Comparison of ENCODE assay signal across 34 mouse cellular contexts in genomic region chr1:192693644-192694043, GRCm38 (mm10).
"Had no signal": no experiment of that assay in that cellular context is flagged by ENCODE, and none has a peak within 500 bp of the region (broad histone marks: within the 10 kb centered on the region; RNA-seq: fewer than 3 reads in every experiment).

No protein-coding gene starts in this region.

- H3K27me3 ChIP-seq: heart, embryonic 12.5 days; heart, embryonic 13.5 days; heart, embryonic 15.5 days; hindbrain, embryonic 12.5 days; hindbrain, embryonic 13.5 days; hindbrain, embryonic 15.5 days; intestine, embryonic 15.5 days; kidney, embryonic 15.5 days had no signal

- H3K36me3 ChIP-seq: heart, embryonic 12.5 days; heart, embryonic 13.5 days; heart, embryonic 15.5 days; hindbrain, embryonic 10.5 days; hindbrain, embryonic 12.5 days; hindbrain, embryonic 13.5 days; hindbrain, embryonic 15.5 days; intestine, embryonic 15.5 days; kidney, embryonic 15.5 days had no signal

- H3K4me3 ChIP-seq: heart, embryonic 12.5 days; heart, embryonic 13.5 days; heart, embryonic 15.5 days; hindbrain, embryonic 10.5 days; hindbrain, embryonic 12.5 days; hindbrain, embryonic 13.5 days; hindbrain, embryonic 15.5 days; intestine, embryonic 15.5 days; kidney, embryonic 15.5 days; layer of hippocampus, adult 2 months; left cerebral cortex, adult 2 months had no signal

- H3K4me1 ChIP-seq: heart, embryonic 12.5 days; heart, embryonic 13.5 days; hindbrain, embryonic 15.5 days; intestine, embryonic 15.5 days had no signal

- H3K4me2 ChIP-seq: heart, embryonic 12.5 days; heart, embryonic 13.5 days; heart, embryonic 15.5 days; hindbrain, embryonic 12.5 days; hindbrain, embryonic 13.5 days; hindbrain, embryonic 14.5 days; hindbrain, embryonic 15.5 days; intestine, embryonic 15.5 days; kidney, embryonic 15.5 days had no signal

- H3K27ac ChIP-seq: heart, embryonic 13.5 days; heart, embryonic 15.5 days; hindbrain, embryonic 10.5 days; hindbrain, embryonic 12.5 days; hindbrain, embryonic 13.5 days; hindbrain, embryonic 14.5 days; hindbrain, embryonic 15.5 days; hindbrain, postnatal 0 days; intestine, embryonic 15.5 days; kidney, embryonic 15.5 days; kidney, postnatal 0 days; layer of hippocampus, adult 2 months; left cerebral cortex, adult 2 months had no signal

- ATAC-seq: hindbrain, embryonic 16.5 days; hindbrain, postnatal 0 days; inflammation-experienced regulatory T-cells, adult 6 months; intestine, embryonic 15.5 days; intestine, embryonic 16.5 days; intestine, postnatal 0 days had no signal

- H3K9me3 ChIP-seq: heart, embryonic 13.5 days; heart, embryonic 15.5 days; hindbrain, embryonic 10.5 days; hindbrain, embryonic 12.5 days; hindbrain, embryonic 13.5 days; hindbrain, embryonic 15.5 days; intestine, embryonic 15.5 days; kidney, embryonic 15.5 days had no signal

- DNase-seq: heart, postnatal 10 days; heart, postnatal 14 days; heart, postnatal 36 days; heart, postnatal 4 days; kidney, adult 11 months; kidney, adult 18-20 months; kidney, adult 2 months; kidney, adult 8-10 months; kidney, adult 9 months; kidney, postnatal 10 days; kidney, postnatal 14 days; kidney, postnatal 25 days; kidney, postnatal 36 days; kidney, postnatal 4 days; layer of hippocampus, adult 9-11 months; layer of hippocampus, postnatal 36 days had no signal

- H3K9ac ChIP-seq: heart, embryonic 12.5 days; heart, embryonic 13.5 days; heart, embryonic 15.5 days; hindbrain, embryonic 12.5 days; hindbrain, embryonic 13.5 days; hindbrain, embryonic 14.5 days; hindbrain, embryonic 15.5 days; intestine, embryonic 15.5 days; kidney, embryonic 15.5 days had no signal
